Mouse (Mus musculus): ENCODE data around the gene Gm11232. TPM values are rescaled to one million over a fixed set of nuclear protein-coding genes. Genes with fewer than 3 reads are reported as not detected.

The Gm11232 gene
- polyA plus RNA-seq, 1 experiment from 2014 or later: not detected

DNA sequence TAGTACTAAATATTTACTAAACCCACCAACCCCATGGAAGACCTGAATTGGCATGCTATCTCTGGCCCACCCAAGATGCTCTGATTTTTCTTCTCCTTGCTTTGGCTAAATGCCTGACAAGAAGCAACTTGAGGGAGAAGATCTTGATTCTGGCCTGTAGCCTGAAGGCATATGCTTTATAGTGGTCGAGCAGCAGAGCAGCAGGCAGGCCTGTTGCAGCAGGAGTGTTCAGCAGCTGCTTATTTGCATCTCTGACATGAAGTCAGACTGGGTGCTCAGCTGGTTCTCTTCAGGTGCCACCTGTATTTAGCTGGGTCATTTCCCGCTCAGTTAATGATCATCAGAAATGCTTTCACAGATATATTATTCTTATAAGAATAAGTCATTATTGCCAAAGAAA is 30.2 kb downstream of the Gm11232 start:
- Histone ChIP-seq H3K27me3 (replicated peaks; ENCODE audit: control insufficient read depth, insufficient read depth, low read length) (no peaks in the 10 kb centered on the region), H3K9me3 (ENCODE audit: control insufficient read depth, low read length) (peaks cover 5% of the 10 kb centered on the region; the same call in 1 of the 2 replicates), H3K9ac (ENCODE audit: low read depth, low read length) (no peak overlapping the region), H3K27ac (replicated peaks; ENCODE audit: low read depth, low read length) (no peak overlapping the region), H3K4me2 (ENCODE audit: low read depth, low read length) (no peak overlapping the region), H3K4me1 (ENCODE audit: control insufficient read depth, insufficient read depth, low read length) (no peaks in the 10 kb centered on the region), H3K36me3 (ENCODE audit: control insufficient read depth, insufficient read depth, low read length) (no peaks in the 10 kb centered on the region), H3K4me3 (ENCODE audit: low read depth, low read length) (no peak overlapping the region)
- peak; percentile 46 for DNase-seq (ENCODE audit: low spot score)
- no peak for ATAC-seq (ENCODE audit: low read depth)
- WGBS: 37% methylated on average over 2 of the region's 2 CpGs

DNA sequence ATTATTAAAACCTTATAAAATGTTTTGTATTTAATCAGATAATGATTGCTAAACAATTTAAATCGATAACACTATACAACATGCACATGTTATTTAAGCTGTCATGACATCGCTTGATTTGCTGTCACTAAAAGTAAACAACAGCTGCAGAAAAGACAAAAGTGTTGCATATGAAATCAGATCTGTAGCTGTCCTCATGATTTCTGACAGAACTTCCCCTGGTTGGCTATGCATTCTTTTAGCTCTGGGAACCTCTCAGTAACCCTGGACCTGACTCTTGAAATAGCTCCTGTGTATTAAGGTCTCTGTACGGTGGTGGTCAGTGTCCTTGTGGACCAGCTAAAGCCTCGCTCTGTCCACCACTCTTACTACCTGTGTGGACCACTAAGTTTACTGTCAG is 30.7 kb downstream of the Gm11232 start:
- Histone ChIP-seq H3K4me1 (ENCODE audit: control insufficient read depth, insufficient read depth, low read length) (no peaks in the 10 kb centered on the region), H3K27ac (replicated peaks; ENCODE audit: low read depth, low read length) (no peak overlapping the region), H3K4me3 (ENCODE audit: low read depth, low read length) (no peak overlapping the region), H3K36me3 (ENCODE audit: control insufficient read depth, insufficient read depth, low read length) (no peaks in the 10 kb centered on the region), H3K9me3 (ENCODE audit: control insufficient read depth, low read length) (peaks cover 5% of the 10 kb centered on the region; the same call in 1 of the 2 replicates), H3K4me2 (ENCODE audit: low read depth, low read length) (no peak overlapping the region), H3K9ac (ENCODE audit: low read depth, low read length) (no peak overlapping the region), H3K27me3 (replicated peaks; ENCODE audit: control insufficient read depth, insufficient read depth, low read length) (no peaks in the 10 kb centered on the region)
- WGBS: 75% methylated on average over 4 of the region's 4 CpGs
- no peak for ATAC-seq (ENCODE audit: low read depth)
- peak; percentile 5 for DNase-seq (ENCODE audit: low spot score)

DNA sequence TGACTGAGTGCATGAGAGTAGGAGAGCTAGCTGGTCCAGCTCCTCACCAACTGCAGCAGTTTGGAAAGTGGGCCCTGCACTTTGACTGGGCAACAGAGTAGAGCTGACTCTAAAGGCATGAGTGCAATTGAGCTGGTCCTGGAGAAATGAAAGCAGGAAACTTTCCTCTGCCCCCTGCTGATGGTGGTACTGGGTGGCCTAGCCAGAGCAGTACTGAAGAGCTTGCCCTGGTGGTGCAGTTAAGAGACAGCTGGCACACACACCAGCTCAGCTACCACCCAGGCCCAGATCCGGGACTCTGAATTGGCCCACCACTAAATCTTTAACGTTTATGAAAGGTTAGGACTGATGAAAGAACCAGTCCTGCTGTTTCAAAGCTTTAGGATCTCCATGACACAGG is 31.9 kb downstream of the Gm11232 start:
- ATAC-seq (ENCODE audit: low read depth) (no peak), DNase-seq (ENCODE audit: low spot score) (no peak)
- no peaks in the 10 kb centered on the region for H3K4me1 ChIP-seq (ENCODE audit: control insufficient read depth, insufficient read depth, low read length)
- H3K9ac ChIP-seq (ENCODE audit: low read depth, low read length): no peak overlapping the region
- H3K27me3 ChIP-seq (replicated peaks; ENCODE audit: control insufficient read depth, insufficient read depth, low read length): no peaks in the 10 kb centered on the region
- no peak overlapping the region for H3K4me2 ChIP-seq (ENCODE audit: low read depth, low read length)
- 75% methylated on average over 2 of the region's 2 CpGs for WGBS
- peaks cover 5% of the 10 kb centered on the region; the same call in 1 of the 2 replicates for H3K9me3 ChIP-seq (ENCODE audit: control insufficient read depth, low read length)
- H3K36me3 ChIP-seq (ENCODE audit: control insufficient read depth, insufficient read depth, low read length): no peaks in the 10 kb centered on the region
- H3K27ac ChIP-seq (replicated peaks; ENCODE audit: low read depth, low read length): no peak overlapping the region
- no peak overlapping the region for H3K4me3 ChIP-seq (ENCODE audit: low read depth, low read length)
